Mouse (Mus musculus) gastrocnemius, adult 2 months (tissue): ENCODE data around the gene Sync. TPM values are rescaled to one million over a fixed set of nuclear protein-coding genes. Genes with fewer than 3 reads are reported as not detected.

Experiments
- DNase-seq: peaks from one replicate; pipeline ENCODE4 v3.0.0; 2022
- H3K27ac ChIP-seq: fragments of 200-600 bp; 2 replicates; pipeline ENCODE4 v1.8.1; 2022; ENCODE audit warnings: mild to moderate bottlenecking
- H3K4me3 ChIP-seq: fragments of 200-600 bp; 2 replicates; pipeline ENCODE4 v1.8.1; 2022; ENCODE audit warnings: mild to moderate bottlenecking, moderate library complexity
- CTCF ChIP-seq: fragments of 200-600 bp; IDR thresholded peaks from 2 replicates; pipeline ENCODE4 v1.8.1; 2022; ENCODE audit warnings: antibody characterized with exemption, mild to moderate bottlenecking, moderate library complexity
- intact Hi-C: fragments of 180-260 bp; cut with DNase I; formaldehyde crosslinking; loops from one replicate; pipeline ENCODE4 v1.15.1; 2025
- total RNA-seq, 2 experiments: library from RNA; stranded (reverse); gene quantifications; 2 replicates each; pipeline ENCODE4 v1.2.3; 2021

The Sync gene
- total RNA-seq, 2 experiments from 2014 or later = 39.9 to 46.5 TPM

- H3K27ac ChIP-seq = no peak overlapping the region
- TF ChIP-seq CTCF = no peak
- DNase-seq = peak; percentile 65
- intact Hi-C loops = no loop called here
- H3K4me3 ChIP-seq = no peak overlapping the region
Observed at GRCm38 (mm10) chr4:129250759-129251481, 36.5 kb upstream of the Sync start.

GRCm38 (mm10) chr4:129251482-129252125 lies 35.8 kb upstream of the Sync start:
- intact Hi-C loops = no loop called here
- Histone ChIP-seq H3K4me3 (no peak overlapping the region), H3K27ac (no peak overlapping the region)
- no peak for DNase-seq
- TF ChIP-seq CTCF = no peak

- TF ChIP-seq CTCF = no peak
- no peak for DNase-seq
- H3K27ac ChIP-seq = no peak overlapping the region
- intact Hi-C loops = no loop called here
- H3K4me3 ChIP-seq = no peak overlapping the region
Observed at GRCm38 (mm10) chr4:129252492-129252891, 34.9 kb upstream of the Sync start.

- intact Hi-C loops = no loop called here
- no peak overlapping the region for H3K27ac ChIP-seq
- DNase-seq = no peak
- no peak overlapping the region for H3K4me3 ChIP-seq
- TF ChIP-seq CTCF = no peak
Observed at GRCm38 (mm10) chr4:129254571-129254970, 32.8 kb upstream of the Sync start.

- TF ChIP-seq CTCF = no peak
- intact Hi-C loops = no loop called here
- H3K27ac ChIP-seq = no peak overlapping the region
- H3K4me3 ChIP-seq = no peak overlapping the region
- DNase-seq = no peak
Observed at GRCm38 (mm10) chr4:129256450-129257380, 30.7 kb upstream of the Sync start.

- intact Hi-C loops = no loop called here
- Histone ChIP-seq H3K4me3 (no peak overlapping the region), H3K27ac (no peak overlapping the region)
- DNase-seq = no peak
- no peak for TF ChIP-seq CTCF
Observed at GRCm38 (mm10) chr4:129259101-129259500, 28.3 kb upstream of the Sync start.

GRCm38 (mm10) chr4:129260678-129261077 lies 26.7 kb upstream of the Sync start:
- DNase-seq = no peak
- intact Hi-C loops = no loop called here
- no peak for TF ChIP-seq CTCF
- H3K4me3 ChIP-seq = no peak overlapping the region
- H3K27ac ChIP-seq = no peak overlapping the region

- Histone ChIP-seq H3K4me3 (no peak within 1 kb of the TSS), H3K27ac (no peak within 1 kb of the TSS)
- intact Hi-C loops = no loop called here
- DNase-seq = no peak
- no peak for TF ChIP-seq CTCF
Observed at GRCm38 (mm10) chr4:129261196-129261595, 26.2 kb upstream of the Sync start, which contains the start of gene C77080. C77080 (minus strand) TSS chr4:129261404.

GRCm38 (mm10) chr4:129263225-129264021 lies 24.0 kb upstream of the Sync start:
- DNase-seq = peak; percentile 64
- intact Hi-C loops = no loop called here
- no peak for TF ChIP-seq CTCF
- peak overlapping the region; percentile 40 for H3K4me3 ChIP-seq
- H3K27ac ChIP-seq = peak overlapping the region; percentile 66

- intact Hi-C loops = loop anchor here (5.0 kb wide), 1 partner anchor 44 kb away; no protein-coding TSS in a partner anchor
- H3K4me3 ChIP-seq = no peak overlapping the region
- no peak overlapping the region for H3K27ac ChIP-seq
- TF ChIP-seq CTCF = no peak
- DNase-seq = no peak
Observed at GRCm38 (mm10) chr4:129266191-129266590, 21.2 kb upstream of the Sync start.

- intact Hi-C loops = loop anchor here (5.0 kb wide), 1 partner anchor 45 kb away; no protein-coding TSS in a partner anchor
- H3K4me3 ChIP-seq = no peak overlapping the region
- TF ChIP-seq CTCF = no peak
- H3K27ac ChIP-seq = no peak overlapping the region
- DNase-seq = no peak
Observed at GRCm38 (mm10) chr4:129266821-129267220, 20.6 kb upstream of the Sync start.

- TF ChIP-seq CTCF = no peak
- DNase-seq = no peak
- intact Hi-C loops = loop anchor here (5.0 kb wide), 1 partner anchor 46 kb away; no protein-coding TSS in a partner anchor
- Histone ChIP-seq H3K4me3 (no peak overlapping the region), H3K27ac (no peak overlapping the region)
Observed at GRCm38 (mm10) chr4:129268698-129269097, 18.7 kb upstream of the Sync start.
